In the genomic region with DNA sequence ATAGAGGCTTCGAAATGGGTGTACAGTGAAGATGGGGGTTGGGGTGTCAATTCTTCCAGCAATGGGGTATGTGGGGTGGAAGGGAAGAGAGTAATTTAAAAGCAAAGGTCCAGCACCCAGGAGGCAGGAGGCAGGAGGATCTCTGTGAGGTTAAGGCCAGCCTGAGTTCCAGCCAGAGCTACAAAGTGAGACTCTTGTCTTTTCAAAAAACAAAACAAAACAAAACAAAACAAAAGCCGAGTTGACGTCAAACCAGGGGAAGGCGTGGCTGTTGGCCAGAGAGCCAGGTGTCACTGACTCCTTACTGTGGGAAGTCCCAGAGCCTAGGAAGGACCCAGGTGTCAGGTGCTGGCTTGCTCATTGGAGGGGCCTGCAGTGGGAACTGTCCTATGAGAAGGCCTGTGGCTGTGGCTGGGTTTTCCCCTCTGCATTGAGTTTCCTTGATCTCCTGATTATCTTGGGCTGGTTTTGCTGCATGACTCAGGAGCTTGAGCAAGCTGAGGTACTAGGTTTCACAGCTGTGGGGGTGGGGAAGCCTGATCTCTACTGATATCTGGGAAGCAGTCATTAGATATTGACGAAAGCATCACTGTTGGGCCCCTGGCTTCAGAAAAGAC, we compare ENCODE assay signal across 9 mouse cellular contexts. TPM values are rescaled to one million over a fixed set of nuclear protein-coding genes. Genes with fewer than 3 reads are reported as not detected.
A peak's percentile ranks its signal among the peaks of the same experiment; 100 is the strongest.
DNase-seq lines count a peak whose midpoint lies in the region; ATAC-seq and TF ChIP-seq lines count a peak whose summit lies in the region.
"Had no signal": no experiment of that assay in that cellular context is flagged by ENCODE, and none has a peak within 500 bp of the region (broad histone marks: within the 10 kb centered on the region; RNA-seq: fewer than 3 reads in every experiment).

No protein-coding gene starts in this region.

- no peaks in the 10 kb centered on the region for H3K4me1 ChIP-seq in intestine, postnatal 0 days (replicated peaks; ENCODE audit: control insufficient read depth, insufficient read depth, low read length)
- peaks cover 28% of the 10 kb centered on the region for H3K4me1 ChIP-seq in olfactory bulb, adult 2 months (ENCODE audit: control insufficient read depth, insufficient read depth, low read length)
- peaks cover 23% of the 10 kb centered on the region for H3K4me1 ChIP-seq in neural tube, embryonic 15.5 days
- peaks cover 54% of the 10 kb centered on the region for H3K4me1 ChIP-seq in heart, embryonic 10.5 days

- H3K36me3 ChIP-seq in intestine, postnatal 0 days (ENCODE audit: control insufficient read depth, insufficient read depth), result no peaks in the 10 kb centered on the region
- no peaks in the 10 kb centered on the region for H3K36me3 ChIP-seq in neural tube, embryonic 15.5 days
- H3K36me3 ChIP-seq in heart, embryonic 10.5 days, result 0 out of 2 replicates have a peak, but pooled peaks cover 5% of the 10 kb centered on the region
- H3K36me3 ChIP-seq: midbrain, embryonic 12.5 days had no signal

- WGBS in intestine, postnatal 0 days, result 38% methylated on average over 5 of the region's 5 CpGs
- 60% methylated on average over 5 of the region's 5 CpGs for WGBS in olfactory bulb, adult 2 months
- 75% methylated on average over 5 of the region's 5 CpGs for WGBS in neural tube, embryonic 15.5 days
- 64% methylated on average over 5 of the region's 5 CpGs for WGBS in heart, embryonic 10.5 days

- no peak overlapping the region for H3K4me3 ChIP-seq in gastrocnemius, adult 2 months
- no peak overlapping the region for H3K4me3 ChIP-seq in intestine, postnatal 0 days (ENCODE audit: low read depth, low read length)
- H3K4me3 ChIP-seq in olfactory bulb, adult 2 months (ENCODE audit: insufficient read depth, low read depth, low read length), result no peak overlapping the region
- no peak overlapping the region for H3K4me3 ChIP-seq in neural tube, embryonic 15.5 days (replicated peaks)
- H3K4me3 ChIP-seq in heart, embryonic 10.5 days, result no peak overlapping the region
- H3K4me3 ChIP-seq: midbrain, embryonic 12.5 days had no signal

- H3K9ac ChIP-seq in intestine, postnatal 0 days (ENCODE audit: low read depth, low read length), result no peak overlapping the region
- no peak overlapping the region for H3K9ac ChIP-seq in neural tube, embryonic 15.5 days (replicated peaks)
- H3K9ac ChIP-seq: midbrain, embryonic 12.5 days had no signal

- peak; percentile 32 for DNase-seq in gastrocnemius, adult 2 months
- DNase-seq in gastrocnemius, adult 8-10 months (ENCODE audit: low spot score in 2 of 2), result no peak
- peak; percentile 57 for DNase-seq in R1 (ENCODE audit: low read depth, low spot score)
- DNase-seq in left cerebral cortex, postnatal 10 days (ENCODE audit: extremely low spot score in 1 of 2, low spot score in 2 of 2), result no peak
- DNase-seq in heart, embryonic 10.5 days (ENCODE audit: low spot score), result no peak

- intact Hi-C loops in gastrocnemius, adult 2 months (cut with DNase I), result no loop called here
- intact Hi-C loops in left cerebral cortex, postnatal 10 days (cut with DNase I), result no loop called here

- no peaks in the 10 kb centered on the region for H3K9me3 ChIP-seq in intestine, postnatal 0 days (ENCODE audit: control insufficient read depth)
- no peaks in the 10 kb centered on the region for H3K9me3 ChIP-seq in neural tube, embryonic 15.5 days (replicated peaks)
- no peaks in the 10 kb centered on the region for H3K9me3 ChIP-seq in heart, embryonic 10.5 days
- H3K9me3 ChIP-seq: midbrain, embryonic 12.5 days had no signal

- TF ChIP-seq CTCF in gastrocnemius, adult 2 months (IDR thresholded peaks at IDR 0.05), result no peak
- no peak for TF ChIP-seq CTCF in intestine, postnatal 0 days (IDR thresholded peaks at IDR 0.05; ENCODE audit: low read depth)
- TF ChIP-seq CTCF in olfactory bulb, adult 2 months (IDR thresholded peaks at IDR 0.05; ENCODE audit: insufficient read depth, low read depth, low read length), result no peak

- peak overlapping the region; percentile 43 for H3K27ac ChIP-seq in gastrocnemius, adult 2 months
- peak overlapping the region; percentile 35; the same call in 1 of the 2 replicates for H3K27ac ChIP-seq in intestine, postnatal 0 days (ENCODE audit: low read depth, low read length)
- H3K27ac ChIP-seq in olfactory bulb, adult 2 months (ENCODE audit: insufficient read depth, low read depth, low read length), result peak overlapping the region; percentile 5; the same call in 1 of the 2 replicates
- no peak overlapping the region for H3K27ac ChIP-seq in neural tube, embryonic 15.5 days (replicated peaks)
- H3K27ac ChIP-seq in heart, embryonic 10.5 days, result no peak overlapping the region
- H3K27ac ChIP-seq: midbrain, embryonic 12.5 days had no signal

- no peaks in the 10 kb centered on the region for H3K27me3 ChIP-seq in intestine, postnatal 0 days (replicated peaks; ENCODE audit: control insufficient read depth, insufficient read depth, low read length)
- H3K27me3 ChIP-seq in neural tube, embryonic 15.5 days (replicated peaks), result no peaks in the 10 kb centered on the region
- H3K27me3 ChIP-seq in heart, embryonic 10.5 days (ENCODE audit: insufficient read depth, poor library complexity, severe bottlenecking), result no peaks in the 10 kb centered on the region

- TF ChIP-seq POLR2A in olfactory bulb, adult 2 months (IDR thresholded peaks at IDR 0.05; ENCODE audit: insufficient read depth, low read depth, low read length), result no peak

- ATAC-seq in intestine, postnatal 0 days, result peak; percentile 97
- no peak for ATAC-seq in neural tube, embryonic 15.5 days (ENCODE audit: low FRiP score)

- H3K4me2 ChIP-seq in intestine, postnatal 0 days (replicated peaks; ENCODE audit: low read depth), result no peak overlapping the region
- no peak overlapping the region for H3K4me2 ChIP-seq in neural tube, embryonic 15.5 days
- H3K4me2 ChIP-seq: midbrain, embryonic 12.5 days had no signal

RNA-seq across cellular contexts. Expression of a gene that starts 17.2 kb away (rescaled TPM):
- 100 to 1,000 TPM; 569 to 658 TPM for total RNA-seq in gastrocnemius, adult 2 months (2021)
- 100 to 1,000 TPM; 663 to 813 (median 803) TPM for total RNA-seq in gastrocnemius, adult 8-10 months (2022)
- polyA plus RNA-seq in intestine, postnatal 0 days (2015; fragmentation: Nextera tagmentation; extraction: Ambion mirVana), result 321 and 331 TPM in 2 replicates
- 96.3 and 259 TPM in 2 replicates for polyA plus RNA-seq in olfactory bulb, adult 2 months (2012; ENCODE audit: insufficient read depth, insufficient read length, low replicate concordance, missing spikeins)
- total RNA-seq in left cerebral cortex, postnatal 10 days (2021), result 100 to 1,000 TPM; 123 to 131 TPM
- 217 and 247 TPM in 2 replicates for polyA plus RNA-seq in neural tube, embryonic 15.5 days (2015; fragmentation: Nextera tagmentation; extraction: Ambion mirVana)
- 348 and 351 TPM in 2 replicates for polyA plus RNA-seq in heart, embryonic 10.5 days (2016; fragmentation: Nextera tagmentation; extraction: Ambion mirVana)

RNA-seq across cellular contexts. Expression of a gene that starts 51.7 kb away (rescaled TPM):
- total RNA-seq in gastrocnemius, adult 2 months (2021), result 10 to 100 TPM; 24.3 to 27.0 TPM
- 10 to 100 TPM; 20.2 to 24.6 (median 23.2) TPM for total RNA-seq in gastrocnemius, adult 8-10 months (2022)
- polyA plus RNA-seq in intestine, postnatal 0 days (2015; fragmentation: Nextera tagmentation; extraction: Ambion mirVana), result 33.9 and 40.0 TPM in 2 replicates
- 153 and 170 TPM in 2 replicates for polyA plus RNA-seq in olfactory bulb, adult 2 months (2012; ENCODE audit: insufficient read depth, insufficient read length, low replicate concordance, missing spikeins)
- 100 to 1,000 TPM; 105 to 108 TPM for total RNA-seq in left cerebral cortex, postnatal 10 days (2021)
- 105 and 106 TPM in 2 replicates for polyA plus RNA-seq in neural tube, embryonic 15.5 days (2015; fragmentation: Nextera tagmentation; extraction: Ambion mirVana)
- polyA plus RNA-seq in heart, embryonic 10.5 days (2016; fragmentation: Nextera tagmentation; extraction: Ambion mirVana), result 93.7 and 115 TPM in 2 replicates

Comparison
In these comparisons a context has a peak if more than half of its experiments do, and no peak if none do; other contexts are left out.
1. DNase-seq: peak in gastrocnemius, adult 2 months (single experiment) and R1 (single experiment); none in gastrocnemius, adult 8-10 months (0 of 2), left cerebral cortex, postnatal 10 days (0 of 2) and heart, embryonic 10.5 days (single experiment).
2. H3K27ac ChIP-seq: peak in gastrocnemius, adult 2 months (single experiment), intestine, postnatal 0 days (single experiment) and olfactory bulb, adult 2 months (single experiment); none in neural tube, embryonic 15.5 days (single experiment) and heart, embryonic 10.5 days (single experiment).